Comparison of ENCODE assay signal across 8 mouse cellular contexts in genomic region chr19:6663391-6663790, GRCm38 (mm10).
DNase-seq lines count a peak whose midpoint lies in the region; ATAC-seq and TF ChIP-seq lines count a peak whose summit lies in the region.

No protein-coding gene starts in this region.

- peak; percentile 70; the same call in 1 of the 2 replicates for ATAC-seq in embryonic facial prominence, embryonic 15.5 days (ENCODE audit: insufficient number of reproducible peaks, low FRiP score, low TSS enrichment, low read depth)
- ATAC-seq in liver, postnatal 0 days: peak; percentile 56; the same call in 1 of the 2 replicates
- peak; percentile 93 for ATAC-seq in neural tube, embryonic 15.5 days (ENCODE audit: low FRiP score)

- TF ChIP-seq CTCF in C2C12 (IDR thresholded peaks at IDR 0.05; ENCODE audit: control insufficient read depth, insufficient read depth, insufficient read length): peak; percentile 74
- peak; percentile 73 for TF ChIP-seq CTCF in bone marrow macrophage, adult 2 months (IDR thresholded peaks at IDR 0.05; ENCODE audit: low read depth, low read length)
- TF ChIP-seq CTCF in liver, postnatal 0 days (IDR thresholded peaks at IDR 0.05; ENCODE audit: low read depth): peak; percentile 92

- no peak overlapping the region for H3K4me3 ChIP-seq in C2C12 (ENCODE audit: insufficient read depth, poor library complexity, severe bottlenecking)
- H3K4me3 ChIP-seq in bone marrow macrophage, adult 2 months (ENCODE audit: insufficient read depth, low read length): no peak overlapping the region
- no peak overlapping the region for H3K4me3 ChIP-seq in embryonic facial prominence, embryonic 15.5 days (replicated peaks)
- H3K4me3 ChIP-seq in heart, embryonic 10.5 days: no peak overlapping the region
- H3K4me3 ChIP-seq in liver, postnatal 0 days (ENCODE audit: low read depth, low read length): no peak overlapping the region
- H3K4me3 ChIP-seq in neural tube, embryonic 15.5 days (replicated peaks): no peak overlapping the region

- H3K79me2 ChIP-seq in C2C12 (ENCODE audit: control insufficient read depth, insufficient read depth): no peaks in the 10 kb centered on the region

- no peak for TF ChIP-seq POLR2A in bone marrow macrophage, adult 2 months (IDR thresholded peaks at IDR 0.05; ENCODE audit: borderline replicate concordance, low read depth, low read length)

- H3K9ac ChIP-seq in embryonic facial prominence, embryonic 15.5 days: no peak overlapping the region
- H3K9ac ChIP-seq in liver, postnatal 0 days (replicated peaks): no peak overlapping the region
- H3K9ac ChIP-seq in neural tube, embryonic 15.5 days (replicated peaks): no peak overlapping the region

- peak; percentile 88 for DNase-seq in heart, embryonic 10.5 days (ENCODE audit: low spot score)
- peak; percentile 83 for DNase-seq in kidney, postnatal 14 days
- DNase-seq in liver, postnatal 0 days: peak; percentile 84
- DNase-seq in testis, postnatal 14 days (ENCODE audit: low spot score): peak; percentile 74

- no peaks in the 10 kb centered on the region for H3K79me3 ChIP-seq in C2C12 (ENCODE audit: low read depth)

- peaks cover 12% of the 10 kb centered on the region for H3K27me3 ChIP-seq in C2C12 (ENCODE audit: control insufficient read depth, insufficient read depth, insufficient read length)
- 0 out of 2 replicates have a peak, but pooled peaks cover 5% of the 10 kb centered on the region for H3K27me3 ChIP-seq in embryonic facial prominence, embryonic 15.5 days
- peaks cover 32% of the 10 kb centered on the region; the same call in 1 of the 2 replicates for H3K27me3 ChIP-seq in heart, embryonic 10.5 days (ENCODE audit: insufficient read depth, poor library complexity, severe bottlenecking)
- no peaks in the 10 kb centered on the region for H3K27me3 ChIP-seq in liver, postnatal 0 days (ENCODE audit: insufficient read depth, low read length)
- H3K27me3 ChIP-seq in neural tube, embryonic 15.5 days (replicated peaks): no peaks in the 10 kb centered on the region; the same call in 1 of the 2 replicates

- no peaks in the 10 kb centered on the region for H3K9me3 ChIP-seq in embryonic facial prominence, embryonic 15.5 days (replicated peaks)
- H3K9me3 ChIP-seq in heart, embryonic 10.5 days: no peaks in the 10 kb centered on the region
- no peaks in the 10 kb centered on the region for H3K9me3 ChIP-seq in liver, postnatal 0 days (ENCODE audit: low read length)
- H3K9me3 ChIP-seq in neural tube, embryonic 15.5 days (replicated peaks): no peaks in the 10 kb centered on the region

- H3K27ac ChIP-seq in bone marrow macrophage, adult 2 months (ENCODE audit: insufficient read depth, low read depth, low read length): no peak overlapping the region
- H3K27ac ChIP-seq in embryonic facial prominence, embryonic 15.5 days (replicated peaks): no peak overlapping the region
- no peak overlapping the region for H3K27ac ChIP-seq in heart, embryonic 10.5 days
- no peak overlapping the region for H3K27ac ChIP-seq in liver, postnatal 0 days (ENCODE audit: low read depth)
- H3K27ac ChIP-seq in neural tube, embryonic 15.5 days (replicated peaks): no peak overlapping the region

- WGBS in embryonic facial prominence, embryonic 15.5 days: 2% methylated on average over 10 of the region's 10 CpGs
- 4% methylated on average over 10 of the region's 10 CpGs for WGBS in heart, embryonic 10.5 days
- 3% methylated on average over 10 of the region's 10 CpGs for WGBS in liver, postnatal 0 days (ENCODE audit: insufficient replicate concordance)
- 3% methylated on average over 10 of the region's 10 CpGs for WGBS in neural tube, embryonic 15.5 days

- peaks cover 24% of the 10 kb centered on the region for H3K4me1 ChIP-seq in bone marrow macrophage, adult 2 months (ENCODE audit: control insufficient read depth, insufficient read depth, low read length)
- H3K4me1 ChIP-seq in embryonic facial prominence, embryonic 15.5 days: peaks cover 5% of the 10 kb centered on the region; the same call in 1 of the 2 replicates
- peaks cover 12% of the 10 kb centered on the region for H3K4me1 ChIP-seq in heart, embryonic 10.5 days
- peaks cover 15% of the 10 kb centered on the region for H3K4me1 ChIP-seq in liver, postnatal 0 days (ENCODE audit: insufficient read depth)
- H3K4me1 ChIP-seq in neural tube, embryonic 15.5 days: peaks cover 7% of the 10 kb centered on the region

- no peak overlapping the region for H3K4me2 ChIP-seq in embryonic facial prominence, embryonic 15.5 days (replicated peaks)
- peak overlapping the region; percentile 45; the same call in 1 of the 2 replicates for H3K4me2 ChIP-seq in liver, postnatal 0 days (ENCODE audit: low read depth, low read length)
- peak overlapping the region; percentile 25; the same call in 1 of the 2 replicates for H3K4me2 ChIP-seq in neural tube, embryonic 15.5 days

- H3ac ChIP-seq in C2C12 (ENCODE audit: control insufficient read depth, insufficient read length, low read depth): no peak overlapping the region

- no peaks in the 10 kb centered on the region for H3K36me3 ChIP-seq in C2C12 (ENCODE audit: control insufficient read depth, insufficient read depth)
- H3K36me3 ChIP-seq in embryonic facial prominence, embryonic 15.5 days: no peaks in the 10 kb centered on the region
- no peaks in the 10 kb centered on the region for H3K36me3 ChIP-seq in heart, embryonic 10.5 days
- no peaks in the 10 kb centered on the region for H3K36me3 ChIP-seq in liver, postnatal 0 days (replicated peaks; ENCODE audit: insufficient read depth, low read length)
- H3K36me3 ChIP-seq in neural tube, embryonic 15.5 days: no peaks in the 10 kb centered on the region

- no peak for TF ChIP-seq EP300 in liver, postnatal 0 days (IDR thresholded peaks at IDR 0.05; ENCODE audit: low read depth)

TF ChIP-seq in C2C12, 6 proteins besides CTCF, POLR2A, EP300 and RAD21:
- TF ChIP-seq MAX (IDR thresholded peaks at IDR 0.05) (no peak), FOSL1 (IDR thresholded peaks at IDR 0.05; ENCODE audit: insufficient read depth, low read length, poor library complexity, severe bottlenecking) (no peak), MYOD1 (IDR thresholded peaks at IDR 0.05; ENCODE audit: control insufficient read depth, insufficient read length, low read depth) (peak; percentile 13), CEBPB (IDR thresholded peaks at IDR 0.05; ENCODE audit: low read depth) (no peak)
